ENCODE assay signal across 32 mouse cellular contexts in the genomic region with DNA sequence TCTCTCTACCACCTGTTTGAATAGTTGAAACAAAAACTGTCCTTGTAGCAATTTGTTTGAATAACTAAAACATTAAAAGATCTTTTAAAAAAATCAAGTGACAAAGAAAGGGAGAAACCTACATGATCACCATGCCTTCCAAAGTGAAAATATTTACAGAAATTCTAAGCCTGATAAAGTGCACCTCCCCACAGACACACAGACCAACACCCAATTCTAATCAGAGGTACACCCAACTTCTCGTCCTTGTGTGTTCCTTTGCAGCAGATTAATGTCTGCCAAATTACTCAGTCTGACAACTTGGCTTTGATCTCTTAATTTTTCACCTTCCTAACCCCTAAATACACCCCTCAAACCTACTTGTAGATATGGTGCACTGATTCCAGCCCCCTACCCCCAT.
"Had no signal": no experiment of that assay in that cellular context is flagged by ENCODE, and none has a peak within 500 bp of the region (broad histone marks: within the 10 kb centered on the region; RNA-seq: fewer than 3 reads in every experiment).

No protein-coding gene starts in this region.

- H3K9me3 ChIP-seq: limb, embryonic 10.5 days; limb, embryonic 12.5 days; limb, embryonic 13.5 days; limb, embryonic 15.5 days; liver, embryonic 12.5 days; liver, embryonic 13.5 days; liver, embryonic 15.5 days; lung, embryonic 15.5 days; megakaryocyte, embryonic 14.5 days; midbrain, embryonic 10.5 days; midbrain, embryonic 12.5 days; midbrain, embryonic 13.5 days; midbrain, embryonic 15.5 days had no signal

- H3K4me2 ChIP-seq: limb, embryonic 12.5 days; limb, embryonic 13.5 days; limb, embryonic 15.5 days; liver, embryonic 11.5 days; liver, embryonic 12.5 days; liver, embryonic 13.5 days; liver, embryonic 15.5 days; lung, embryonic 14.5 days; lung, embryonic 15.5 days; midbrain, embryonic 11.5 days; midbrain, embryonic 12.5 days; midbrain, embryonic 13.5 days; midbrain, embryonic 15.5 days had no signal

- DNase-seq: left cerebral cortex, postnatal 4 days; liver; liver, embryonic 13.5 days; liver, postnatal 0 days; lung, adult 18-20 months; lung, adult 2 months; lung, embryonic 14.5 days; lung, postnatal 10 days; lung, postnatal 14 days; lung, postnatal 36 days; lung, postnatal 4 days; midbrain, embryonic 14.5 days had no signal

- H3K4me3 ChIP-seq: left cerebral cortex, adult 2 months; limb, embryonic 10.5 days; limb, embryonic 12.5 days; limb, embryonic 13.5 days; limb, embryonic 15.5 days; liver, embryonic 12.5 days; liver, embryonic 13.5 days; liver, embryonic 15.5 days; lung, embryonic 15.5 days; megakaryocyte, embryonic 14.5 days; midbrain, embryonic 10.5 days; midbrain, embryonic 12.5 days; midbrain, embryonic 13.5 days; midbrain, embryonic 15.5 days; myocyte had no signal

- H3K27me3 ChIP-seq: limb, embryonic 12.5 days; limb, embryonic 13.5 days; limb, embryonic 15.5 days; liver, embryonic 12.5 days; liver, embryonic 13.5 days; liver, embryonic 15.5 days; lung, embryonic 15.5 days; megakaryocyte, embryonic 14.5 days; midbrain, embryonic 12.5 days; midbrain, embryonic 13.5 days; midbrain, embryonic 15.5 days had no signal

- H3K27ac ChIP-seq: left cerebral cortex, adult 2 months; limb, embryonic 10.5 days; limb, embryonic 12.5 days; limb, embryonic 13.5 days; limb, embryonic 15.5 days; liver, embryonic 12.5 days; liver, embryonic 13.5 days; liver, embryonic 14.5 days; liver, embryonic 15.5 days; lung, embryonic 15.5 days; macrophage; midbrain, embryonic 10.5 days; midbrain, embryonic 12.5 days; midbrain, embryonic 13.5 days; midbrain, embryonic 15.5 days had no signal

- H3K9ac ChIP-seq: limb, embryonic 12.5 days; limb, embryonic 13.5 days; limb, embryonic 15.5 days; liver, embryonic 12.5 days; liver, embryonic 13.5 days; liver, embryonic 14.5 days; liver, embryonic 15.5 days; liver, postnatal 0 days; lung, embryonic 14.5 days; lung, embryonic 15.5 days; midbrain, embryonic 12.5 days; midbrain, embryonic 13.5 days; midbrain, embryonic 15.5 days had no signal

- H3K4me1 ChIP-seq: limb, embryonic 10.5 days; limb, embryonic 12.5 days; limb, embryonic 13.5 days; limb, embryonic 15.5 days; liver, embryonic 12.5 days; liver, embryonic 13.5 days; liver, embryonic 15.5 days; lung, embryonic 15.5 days; megakaryocyte, embryonic 14.5 days; midbrain, embryonic 10.5 days; midbrain, embryonic 12.5 days; midbrain, embryonic 13.5 days; midbrain, embryonic 15.5 days had no signal

- ATAC-seq: liver, embryonic 12.5 days; liver, postnatal 0 days; lung, postnatal 0 days; midbrain, embryonic 13.5 days; midbrain, embryonic 15.5 days; midbrain, embryonic 16.5 days had no signal

- H3K36me3 ChIP-seq: limb, embryonic 10.5 days; limb, embryonic 12.5 days; limb, embryonic 13.5 days; limb, embryonic 15.5 days; liver, embryonic 12.5 days; liver, embryonic 13.5 days; liver, embryonic 15.5 days; lung, embryonic 15.5 days; midbrain, embryonic 10.5 days; midbrain, embryonic 12.5 days; midbrain, embryonic 13.5 days; midbrain, embryonic 15.5 days had no signal
